Mouse (Mus musculus) myocyte (in vitro differentiated cells): ENCODE measurements at regions not wholly inside any gene's neighbourhood (a gene's known extent, or its start where the extent isn't known, plus 50 kb on each side); places are given as distances from the start of the nearest gene placed in this dataset.

ENCODE experiments used
- H3K27me3 ChIP-seq: one replicate; pipeline ENCODE4 v1.6.1; 2011; ENCODE audit not compliant: control insufficient read depth, insufficient read depth, insufficient read length
- H3K36me3 ChIP-seq: one replicate; pipeline ENCODE4 v1.6.1; 2011; ENCODE audit not compliant: control insufficient read depth, insufficient read depth
- H3K4me2 ChIP-seq: one replicate; pipeline ENCODE4 v1.6.1; 2011; ENCODE audit warnings: low read depth, control low read depth
- H3K4me3 ChIP-seq: one replicate; pipeline ENCODE4 v1.5.1; 2011; ENCODE audit warnings: mild to moderate bottlenecking, control low read depth, moderate library complexity
- H3K79me2 ChIP-seq: one replicate; pipeline ENCODE4 v1.6.1; 2011; ENCODE audit not compliant: control insufficient read depth, insufficient read depth
- H3ac ChIP-seq: one replicate; pipeline ENCODE4 v1.6.1; 2011; ENCODE audit not compliant: control insufficient read depth, insufficient read length
- CEBPB ChIP-seq: IDR thresholded peaks from 2 replicates; pipeline ENCODE4 v1.6.1; 2011; ENCODE audit warnings: mild to moderate bottlenecking, moderate library complexity; ENCODE audit not compliant: poor library complexity, insufficient read depth, severe bottlenecking
- E2F4 ChIP-seq: IDR thresholded peaks from one replicate; pipeline ENCODE4 v1.6.1; 2011; ENCODE audit warnings: mild to moderate bottlenecking, control low read depth, moderate library complexity; ENCODE audit not compliant: insufficient read depth
- MAX ChIP-seq: IDR thresholded peaks from one replicate; pipeline ENCODE4 v1.6.1; 2011; ENCODE audit warnings: low read depth, mild to moderate bottlenecking, control low read depth
- MYOD1 ChIP-seq, 3 experiments: IDR thresholded peaks; one replicate each; pipeline ENCODE4 v1.6.1; 2011; ENCODE audit warnings: control low read depth in 2 of 3, low read depth in 2 of 3, mild to moderate bottlenecking in 2 of 3, moderate library complexity in 1 of 3; ENCODE audit not compliant: insufficient read length in 2 of 3, control insufficient read depth in 1 of 3
- MYOG ChIP-seq, 3 experiments: IDR thresholded peaks; one replicate each; pipeline ENCODE4 v1.6.1; 2011; ENCODE audit warnings: control low read depth in 2 of 3, low read depth in 2 of 3, mild to moderate bottlenecking in 2 of 3; ENCODE audit not compliant: insufficient read length in 2 of 3, control insufficient read depth in 1 of 3, insufficient read depth in 1 of 3
- POLR2A ChIP-seq: IDR thresholded peaks from one replicate; pipeline ENCODE4 v1.6.1; 2011; ENCODE audit warnings: low read depth, mild to moderate bottlenecking, control low read depth, moderate library complexity; ENCODE audit not compliant: insufficient read length
- POLR2AphosphoS2 ChIP-seq: IDR thresholded peaks from one replicate; pipeline ENCODE4 v1.6.1; 2011; ENCODE audit warnings: low read depth, control low read depth; ENCODE audit not compliant: insufficient read length
- REST ChIP-seq: IDR thresholded peaks from one replicate; pipeline ENCODE4 v1.6.1; 2011; ENCODE audit warnings: mild to moderate bottlenecking, control low read depth, moderate library complexity; ENCODE audit not compliant: insufficient read depth, insufficient read length
- SRF ChIP-seq: IDR thresholded peaks from one replicate; pipeline ENCODE4 v1.6.1; 2011; ENCODE audit warnings: low read depth; ENCODE audit not compliant: control insufficient read depth, insufficient read length
- TCF12 ChIP-seq: IDR thresholded peaks from one replicate; pipeline ENCODE4 v1.6.1; 2011; ENCODE audit warnings: mild to moderate bottlenecking, control low read depth; ENCODE audit not compliant: poor library complexity, insufficient read depth, severe bottlenecking
- TCF3 ChIP-seq: IDR thresholded peaks from one replicate; pipeline ENCODE4 v1.6.1; 2011; ENCODE audit warnings: low read depth, control low read depth; ENCODE audit not compliant: insufficient read length
- USF1 ChIP-seq: IDR thresholded peaks from one replicate; pipeline ENCODE4 v1.6.1; 2011; ENCODE audit warnings: low read depth, mild to moderate bottlenecking, control low read depth, moderate library complexity

GRCm38 (mm10) chr17:44433296-44433653, 244.9 kb downstream of the Clic5 start:
- Histone ChIP-seq H3K79me2 (no peaks in the 10 kb centered on the region), H3K36me3 (no peaks in the 10 kb centered on the region), H3ac (no peak overlapping the region), H3K4me2 (no peak overlapping the region), H3K27me3 (no peaks in the 10 kb centered on the region), H3K4me3 (no peak overlapping the region)
- TF ChIP-seq SRF (no peak), TCF3 (no peak), TCF12 (no peak), MYOD1 (IDR thresholded peaks at IDR 0.05; ENCODE audit: control insufficient read depth in 1 of 3, insufficient read length in 2 of 3, low read depth in 2 of 3) (no peak), POLR2A (no peak), MYOG (IDR thresholded peaks at IDR 0.05; ENCODE audit: control insufficient read depth in 1 of 3, insufficient read depth in 1 of 3, insufficient read length in 2 of 3, low read depth in 2 of 3) (no peak), MAX (no peak), E2F4 (no peak), POLR2AphosphoS2 (no peak), USF1 (no peak), REST (no peak), CEBPB (no peak)

GRCm38 (mm10) chr17:44436536-44437043, 248.2 kb downstream of the Clic5 start:
- Histone ChIP-seq H3K27me3 (no peaks in the 10 kb centered on the region), H3ac (no peak overlapping the region), H3K79me2 (no peaks in the 10 kb centered on the region), H3K36me3 (no peaks in the 10 kb centered on the region), H3K4me2 (no peak overlapping the region), H3K4me3 (no peak overlapping the region)
- no peak for TF ChIP-seq SRF
- no peak for TF ChIP-seq USF1
- TF ChIP-seq MYOG (IDR thresholded peaks at IDR 0.05; ENCODE audit: control insufficient read depth in 1 of 3, insufficient read depth in 1 of 3, insufficient read length in 2 of 3, low read depth in 2 of 3): no peak
- no peak for TF ChIP-seq POLR2A
- TF ChIP-seq E2F4: no peak
- no peak for TF ChIP-seq MAX
- TF ChIP-seq POLR2AphosphoS2: no peak
- no peak for TF ChIP-seq TCF12
- TF ChIP-seq TCF3: no peak
- TF ChIP-seq REST: no peak
- TF ChIP-seq MYOD1 (IDR thresholded peaks at IDR 0.05; ENCODE audit: control insufficient read depth in 1 of 3, insufficient read length in 2 of 3, low read depth in 2 of 3): no peak
- no peak for TF ChIP-seq CEBPB

GRCm38 (mm10) chr17:44438526-44438925, 250.1 kb downstream of the Clic5 start:
- H3ac ChIP-seq: no peak overlapping the region
- H3K4me3 ChIP-seq: no peak overlapping the region
- no peaks in the 10 kb centered on the region for H3K79me2 ChIP-seq
- H3K4me2 ChIP-seq: peak overlapping the region; percentile 1
- no peaks in the 10 kb centered on the region for H3K27me3 ChIP-seq
- H3K36me3 ChIP-seq: no peaks in the 10 kb centered on the region
- no peak for TF ChIP-seq TCF3
- TF ChIP-seq USF1: no peak
- no peak for TF ChIP-seq POLR2AphosphoS2
- no peak for TF ChIP-seq CEBPB
- no peak for TF ChIP-seq MAX
- no peak for TF ChIP-seq MYOG (IDR thresholded peaks at IDR 0.05; ENCODE audit: control insufficient read depth in 1 of 3, insufficient read depth in 1 of 3, insufficient read length in 2 of 3, low read depth in 2 of 3)
- TF ChIP-seq POLR2A: no peak
- TF ChIP-seq E2F4: no peak
- TF ChIP-seq REST: no peak
- TF ChIP-seq SRF: no peak
- no peak for TF ChIP-seq TCF12
- no peak for TF ChIP-seq MYOD1 (IDR thresholded peaks at IDR 0.05; ENCODE audit: control insufficient read depth in 1 of 3, insufficient read length in 2 of 3, low read depth in 2 of 3)

GRCm38 (mm10) chr17:44443460-44443859, 255.1 kb downstream of the Clic5 start:
- Histone ChIP-seq H3ac (no peak overlapping the region), H3K27me3 (no peaks in the 10 kb centered on the region), H3K79me2 (no peaks in the 10 kb centered on the region), H3K36me3 (no peaks in the 10 kb centered on the region), H3K4me3 (no peak overlapping the region), H3K4me2 (no peak overlapping the region)
- no peak for TF ChIP-seq CEBPB
- no peak for TF ChIP-seq POLR2AphosphoS2
- TF ChIP-seq TCF12: no peak
- TF ChIP-seq E2F4: no peak
- TF ChIP-seq MYOG (IDR thresholded peaks at IDR 0.05; ENCODE audit: control insufficient read depth in 1 of 3, insufficient read depth in 1 of 3, insufficient read length in 2 of 3, low read depth in 2 of 3): no peak
- no peak for TF ChIP-seq MAX
- no peak for TF ChIP-seq SRF
- no peak for TF ChIP-seq USF1
- no peak for TF ChIP-seq MYOD1 (IDR thresholded peaks at IDR 0.05; ENCODE audit: control insufficient read depth in 1 of 3, insufficient read length in 2 of 3, low read depth in 2 of 3)
- TF ChIP-seq POLR2A: no peak
- TF ChIP-seq TCF3: no peak
- TF ChIP-seq REST: no peak

- Histone ChIP-seq H3ac (no peak overlapping the region), H3K27me3 (no peaks in the 10 kb centered on the region), H3K36me3 (no peaks in the 10 kb centered on the region), H3K4me3 (no peak overlapping the region), H3K4me2 (no peak overlapping the region), H3K79me2 (no peaks in the 10 kb centered on the region)
- TF ChIP-seq TCF3 (no peak), REST (no peak), USF1 (no peak), TCF12 (no peak), POLR2A (no peak), MYOG (IDR thresholded peaks at IDR 0.05; ENCODE audit: control insufficient read depth in 1 of 3, insufficient read depth in 1 of 3, insufficient read length in 2 of 3, low read depth in 2 of 3) (no peak), MYOD1 (IDR thresholded peaks at IDR 0.05; ENCODE audit: control insufficient read depth in 1 of 3, insufficient read length in 2 of 3, low read depth in 2 of 3) (no peak), E2F4 (no peak), MAX (no peak), POLR2AphosphoS2 (no peak)
Observed at GRCm38 (mm10) chr17:44445361-44445760, 257.0 kb downstream of the Clic5 start.
